Mouse (Mus musculus): ENCODE measurements around the gene Tnr.

Tnr gene

GRCm38 (mm10) chr1:159523578-159523977 is at the start of gene Tnr:
TSS of gene Tnr (plus strand) at chr1:159523769.
- peak; percentile 44 for DNase-seq (ENCODE audit: low read depth, low spot score)

DNA sequence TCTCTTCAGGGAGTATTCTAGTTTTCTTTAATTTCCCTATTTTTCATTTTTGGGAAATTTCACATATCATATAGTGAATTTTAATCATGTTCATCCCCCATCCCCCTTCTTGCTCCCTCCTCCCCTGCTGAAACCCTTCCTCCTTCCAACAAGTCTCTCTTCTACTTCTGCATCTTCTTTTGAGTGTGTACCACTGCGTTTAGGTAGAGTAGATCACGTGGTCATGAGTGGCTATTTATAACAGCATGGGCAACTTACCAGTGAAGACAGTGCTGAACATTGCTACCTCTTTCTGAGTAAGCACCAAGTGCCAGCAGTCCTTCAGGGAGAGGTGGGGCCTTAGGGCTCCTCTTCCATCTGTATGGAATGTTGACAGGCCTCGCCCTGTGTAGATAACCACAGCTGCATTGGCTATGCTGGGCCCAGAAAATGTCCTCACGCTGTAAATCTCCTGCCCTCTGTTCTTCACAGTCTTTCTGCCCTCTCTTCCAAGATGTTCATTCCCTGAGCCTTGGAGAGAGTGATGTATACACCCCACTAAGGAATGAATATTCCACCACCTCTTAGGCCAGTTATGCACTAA is 33.6 kb upstream of the Tnr start:
- no peak for DNase-seq (ENCODE audit: low read depth, low spot score)

- DNase-seq (ENCODE audit: low read depth, low spot score): no peak
Measured at GRCm38 (mm10) chr1:159492536-159492935, 31.0 kb upstream of the Tnr start.

- DNase-seq (ENCODE audit: low read depth, low spot score): no peak
Measured at GRCm38 (mm10) chr1:159493720-159494499, 29.7 kb upstream of the Tnr start.

DNA sequence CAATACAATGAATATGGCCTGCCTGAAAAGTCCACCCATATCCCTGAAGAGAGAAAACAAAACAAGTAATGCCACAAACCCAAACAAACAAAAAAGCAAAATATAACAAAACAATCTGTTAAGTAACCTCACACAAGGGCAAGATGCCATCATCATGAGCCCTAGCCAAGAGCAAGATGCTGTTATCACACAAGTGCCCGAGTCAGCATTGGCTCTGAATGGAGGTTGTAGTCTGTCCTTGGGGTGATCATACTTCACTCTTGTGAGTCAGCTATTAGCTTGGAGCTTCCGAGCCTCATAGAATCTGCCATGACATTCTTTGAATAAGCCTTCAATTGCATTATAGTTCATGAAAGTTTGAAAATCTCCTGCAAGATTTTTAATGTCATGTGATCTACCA is 25.3 kb upstream of the Tnr start:
- DNase-seq (ENCODE audit: low read depth, low spot score): no peak

GRCm38 (mm10) chr1:159499806-159500460 is 23.6 kb upstream of the Tnr start:
- DNase-seq (ENCODE audit: low read depth, low spot score): no peak

DNA sequence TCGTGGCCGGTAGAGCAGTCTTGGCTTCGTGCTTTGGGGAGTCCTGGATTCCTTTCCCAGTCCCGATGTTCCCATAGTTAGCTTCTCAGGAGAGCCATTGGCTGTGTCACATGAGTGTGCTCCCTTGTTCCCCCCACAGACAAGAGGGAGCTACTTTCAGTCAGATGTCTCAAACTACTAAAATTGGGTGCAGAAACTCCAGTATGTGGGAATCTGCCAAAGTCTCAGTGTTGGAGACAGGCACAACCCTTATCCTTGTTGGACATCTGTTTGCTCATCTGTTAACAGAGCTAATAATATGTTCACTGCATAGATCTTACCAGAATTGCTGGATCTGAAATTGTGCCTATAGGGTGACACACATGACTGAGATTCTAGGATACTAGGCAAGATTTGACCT is 21.7 kb upstream of the Tnr start:
- DNase-seq (ENCODE audit: low read depth, low spot score): no peak

DNA sequence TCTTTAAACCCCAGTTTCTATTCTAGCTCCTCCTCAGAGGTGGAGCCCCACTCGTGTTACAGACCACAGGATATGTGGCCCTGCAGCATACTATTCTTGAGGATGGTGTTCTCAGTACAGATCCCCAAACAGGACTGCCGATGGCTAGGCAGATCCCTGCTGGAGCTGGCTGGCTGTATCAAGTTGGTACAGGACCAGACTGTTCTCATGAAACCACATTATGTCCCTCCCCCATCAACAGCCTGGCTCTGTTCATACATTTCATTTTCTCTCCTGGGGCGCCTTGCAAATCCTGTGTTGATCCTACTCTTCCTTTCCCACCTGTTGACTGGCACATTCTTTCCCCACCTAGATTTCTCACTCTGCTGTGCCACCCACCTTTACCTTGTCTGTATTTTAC is 12.9 kb upstream of the Tnr start:
- no peak for DNase-seq (ENCODE audit: low read depth, low spot score)

GRCm38 (mm10) chr1:159517647-159518046 is 5.9 kb upstream of the Tnr start:
- DNase-seq (ENCODE audit: low read depth, low spot score): no peak

GRCm38 (mm10) chr1:159519206-159519605 is 4.4 kb upstream of the Tnr start:
- DNase-seq (ENCODE audit: low read depth, low spot score): no peak

DNA sequence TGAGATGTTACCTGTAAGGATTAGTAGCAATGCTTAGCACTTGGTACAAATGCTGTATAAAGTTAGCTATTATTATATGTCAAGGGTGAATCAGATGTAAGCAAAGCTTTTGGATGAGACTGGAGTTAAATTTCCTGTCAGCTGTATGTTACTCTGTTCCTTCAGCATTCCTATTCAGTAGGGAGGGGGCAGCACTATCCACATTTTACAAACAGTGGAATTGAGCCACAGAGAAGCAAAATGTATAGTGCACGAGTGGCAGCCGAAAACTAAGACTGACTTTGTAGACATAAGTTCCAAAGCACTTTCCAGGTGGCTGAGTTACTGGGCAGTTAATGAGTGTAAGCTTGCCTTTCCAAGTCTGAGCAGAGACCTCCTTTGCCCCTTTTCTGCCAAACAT is 500 bp upstream of the Tnr start:
- no peak for DNase-seq (ENCODE audit: low read depth, low spot score)

DNA sequence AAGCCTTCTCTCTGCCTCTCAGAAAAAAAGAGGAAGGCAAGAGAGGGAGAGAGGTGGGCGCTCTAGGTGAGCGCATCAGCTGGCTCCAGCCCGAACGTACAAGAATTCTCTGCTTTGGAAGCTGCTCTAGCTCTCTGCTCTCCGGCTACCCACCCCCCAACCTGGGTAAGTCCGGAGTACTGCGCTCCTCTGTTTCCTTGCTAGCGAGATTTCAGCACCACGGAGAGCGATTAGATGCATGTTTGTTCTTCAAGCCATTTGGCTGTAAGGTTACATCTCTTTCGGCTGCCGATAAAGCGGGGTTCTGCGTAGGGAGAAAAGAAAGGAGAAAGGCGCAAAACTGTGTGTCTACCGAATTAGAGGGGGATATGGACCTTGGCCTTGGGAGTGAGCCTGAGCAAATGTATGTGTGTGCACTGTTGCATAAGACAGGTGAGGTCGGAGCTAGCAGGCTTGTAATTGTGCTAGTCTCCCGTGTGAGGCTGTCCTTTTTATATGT is 531 bp downstream of the Tnr start:
- DNase-seq (ENCODE audit: low read depth, low spot score): peak; percentile 33

DNA sequence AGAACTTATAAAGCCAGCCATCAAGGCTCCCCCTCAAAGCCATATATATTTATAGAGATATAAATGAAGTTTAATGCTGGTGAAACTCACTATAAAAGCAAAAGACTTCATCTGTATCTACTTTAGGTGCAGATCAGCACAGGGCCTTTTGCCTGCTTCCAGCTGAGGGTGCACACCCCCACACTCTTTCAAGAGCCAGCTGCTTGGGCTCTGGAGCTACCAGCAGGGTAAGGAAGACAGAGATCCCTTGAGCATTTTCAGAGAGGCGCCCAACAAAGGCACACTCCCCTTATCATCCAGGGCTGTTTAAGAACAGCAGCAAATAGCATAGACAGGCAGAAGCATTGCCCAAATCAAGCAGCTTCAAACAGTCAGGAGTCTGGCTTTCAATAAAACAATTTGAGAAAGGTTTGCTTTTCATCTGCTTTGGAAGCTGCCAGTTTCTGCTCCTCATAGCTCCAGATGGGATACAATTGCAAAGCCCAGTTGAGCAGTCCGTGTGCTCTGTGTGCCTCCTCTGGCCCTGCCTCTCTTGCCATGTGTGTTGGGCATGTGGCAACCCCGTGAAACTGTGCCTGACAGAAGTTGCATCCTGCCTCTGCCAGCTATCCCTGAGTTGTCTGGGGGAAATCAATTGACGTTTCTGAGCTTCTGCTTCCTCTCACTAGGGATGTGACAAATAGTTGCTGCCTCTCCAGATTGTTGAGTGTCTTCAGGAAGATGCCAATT is 9.4 kb downstream of the Tnr start:
- DNase-seq (ENCODE audit: low read depth, low spot score): no peak

GRCm38 (mm10) chr1:159535582-159535981 is 12.0 kb downstream of the Tnr start:
- no peak for DNase-seq (ENCODE audit: low read depth, low spot score)

DNA sequence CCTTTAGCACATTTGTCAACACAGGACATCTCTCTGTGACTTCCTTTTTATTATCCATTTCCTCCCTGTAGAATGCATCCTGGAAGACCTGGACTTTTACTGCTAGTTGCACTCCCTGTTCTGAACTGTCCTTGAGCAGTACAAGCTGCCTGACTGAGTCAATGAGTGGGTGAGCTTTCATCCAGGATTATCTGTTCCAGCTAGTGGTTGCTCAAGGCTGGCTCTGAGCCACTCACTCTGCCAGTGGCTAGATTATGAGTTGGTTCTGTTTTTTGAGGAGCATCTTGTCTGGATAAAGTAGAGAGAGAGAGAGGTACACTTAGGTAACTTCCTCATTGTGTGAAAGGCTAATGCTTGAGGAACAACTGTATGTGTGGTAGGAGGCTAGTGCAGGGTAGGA is 14.0 kb downstream of the Tnr start:
- no peak for DNase-seq (ENCODE audit: low read depth, low spot score)

GRCm38 (mm10) chr1:159538076-159538475 is 14.5 kb downstream of the Tnr start:
- DNase-seq (ENCODE audit: low read depth, low spot score): no peak

DNA sequence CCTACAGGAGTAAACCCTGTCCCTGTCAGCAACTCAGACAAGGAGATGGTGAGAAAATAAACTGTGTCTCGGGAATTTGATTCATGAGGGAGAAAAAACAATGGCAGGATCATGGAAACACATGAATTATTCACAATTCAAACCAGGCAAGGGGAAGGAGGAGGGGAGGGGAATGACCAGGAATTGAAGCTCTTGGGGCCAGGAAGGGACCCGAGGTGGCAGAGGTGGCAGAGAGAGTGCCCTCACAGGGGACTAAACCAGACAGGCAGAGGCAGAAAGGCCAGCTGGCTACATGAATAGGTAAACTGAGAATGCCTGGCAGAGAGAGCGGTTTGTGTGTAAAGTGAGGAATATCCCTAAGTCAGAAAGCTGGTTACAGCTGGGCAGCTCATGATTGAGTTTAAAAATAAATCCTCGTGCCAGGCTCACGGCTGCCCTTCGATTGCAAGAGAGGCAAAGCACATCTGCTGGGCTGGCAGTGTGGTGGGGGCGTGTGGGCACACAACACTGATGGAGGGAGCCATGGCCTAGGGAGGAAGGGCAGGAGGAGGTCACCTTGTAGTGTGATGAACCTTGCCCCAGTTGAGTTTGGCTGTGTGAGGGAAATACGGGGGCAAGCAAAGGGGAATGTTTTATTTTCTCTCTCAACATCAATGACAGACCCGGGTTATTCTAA is 22.0 kb downstream of the Tnr start:
- DNase-seq (ENCODE audit: low read depth, low spot score): no peak

- DNase-seq (ENCODE audit: low read depth, low spot score): no peak
Measured at GRCm38 (mm10) chr1:159551036-159551435, 27.5 kb downstream of the Tnr start.

- DNase-seq (ENCODE audit: low read depth, low spot score): no peak
Measured at GRCm38 (mm10) chr1:159551591-159552442, 28.2 kb downstream of the Tnr start.

DNA sequence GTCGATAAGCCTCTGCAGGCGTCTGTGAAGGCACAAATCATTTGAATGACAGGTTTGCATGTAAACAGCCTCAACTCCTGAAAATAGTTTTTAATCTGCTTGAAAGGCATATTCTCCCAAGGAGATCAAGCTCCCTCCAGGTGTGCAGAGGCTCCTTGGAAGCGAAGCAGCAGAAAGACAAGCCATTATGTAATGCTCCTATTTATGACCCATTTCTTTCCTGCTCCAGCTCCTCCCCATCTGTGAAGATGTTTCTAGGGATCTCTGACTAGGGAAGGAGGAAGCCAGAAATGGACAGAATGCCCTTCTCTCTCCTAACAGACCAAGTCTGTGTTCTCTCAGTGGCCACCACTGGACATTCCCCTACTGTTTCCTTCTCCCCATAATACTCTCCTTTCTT is 38.0 kb downstream of the Tnr start:
- DNase-seq (ENCODE audit: low read depth, low spot score): no peak

DNA sequence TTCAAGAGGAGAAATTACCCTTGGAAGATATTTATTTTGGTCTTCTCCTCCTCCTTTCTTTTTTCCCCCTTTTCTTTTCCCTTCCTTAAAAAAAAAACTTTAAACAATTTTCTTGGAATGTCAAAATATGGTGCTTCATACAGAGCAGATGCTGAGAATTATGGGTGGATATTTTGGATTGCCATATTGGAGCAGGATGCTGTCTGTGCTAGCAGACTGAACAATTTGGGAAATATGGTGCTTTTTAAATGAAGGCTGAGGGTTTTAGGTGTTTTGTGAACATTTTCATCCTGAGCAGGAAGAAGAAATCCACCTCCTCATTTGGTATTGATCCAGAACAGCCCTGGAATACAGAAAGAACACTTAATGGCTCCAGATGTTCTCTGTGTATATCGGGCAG is 41.6 kb downstream of the Tnr start:
- no peak for DNase-seq (ENCODE audit: low read depth, low spot score)

All from A20 (cell line).